Mouse (Mus musculus) fat pad, adult 2 months (tissue): Measurements from ENCODE around the gene Smim4.
A peak's percentile ranks its signal among the peaks of the same experiment; 100 is the strongest.

Source experiments
- DNase-seq: peaks from one replicate; pipeline ENCODE4 v3.0.0-alpha.2; 2011; ENCODE audit warnings: low read depth, low spot score; ENCODE audit errors: extremely low read depth

Gene Smim4

GRCm38 (mm10) chr14:31128826-31129219, at the start of gene Smim4:
Gene Smim4, minus strand, starts transcription at chr14:31128956.
- DNase-seq, result peak; percentile 74

GRCm38 (mm10) chr14:31177715-31178114, 49.0 kb upstream of the Smim4 start:
- DNase-seq, result no peak

DNA sequence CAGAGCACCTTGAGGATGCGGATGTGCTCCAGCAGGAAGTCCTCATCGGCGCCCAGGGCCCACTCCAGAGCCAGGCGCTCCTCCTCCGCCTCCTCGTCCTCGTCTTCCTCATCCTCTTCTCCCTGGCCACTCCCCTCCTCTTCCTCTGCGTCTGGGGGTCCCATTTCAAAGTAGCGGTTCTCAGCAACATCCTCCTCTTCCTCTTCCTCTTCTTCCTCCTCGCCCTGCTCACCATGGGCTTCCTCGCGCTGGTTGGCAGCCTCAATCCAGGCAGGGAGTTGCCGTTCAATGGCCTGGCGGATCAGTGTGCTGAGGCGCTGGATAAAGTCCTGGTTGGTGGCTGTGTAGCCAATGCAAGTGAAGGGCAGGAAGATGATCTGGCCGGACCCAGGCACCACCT, 48.5 kb upstream of the Smim4 start:
- no peak for DNase-seq

DNA sequence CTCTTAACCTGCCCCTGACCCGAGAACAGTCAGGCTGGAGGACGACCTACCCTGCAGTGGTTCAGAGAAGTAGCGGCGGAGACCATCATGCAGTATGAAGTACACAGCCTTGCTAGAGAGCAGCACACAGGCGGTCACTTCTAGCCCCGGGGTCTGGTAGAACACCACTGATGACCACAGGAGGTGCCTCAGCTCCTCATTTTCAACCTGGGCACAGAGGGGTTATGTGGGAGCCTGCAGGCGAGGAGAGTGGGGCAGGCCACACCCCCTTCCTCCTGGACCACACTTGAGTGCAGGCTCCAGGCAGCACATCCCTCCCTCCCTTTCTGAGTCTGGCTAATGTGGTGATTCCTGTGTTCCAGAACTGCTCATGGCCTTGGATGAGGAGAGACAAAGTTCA, 44.8 kb upstream of the Smim4 start:
- DNase-seq, result no peak

DNA sequence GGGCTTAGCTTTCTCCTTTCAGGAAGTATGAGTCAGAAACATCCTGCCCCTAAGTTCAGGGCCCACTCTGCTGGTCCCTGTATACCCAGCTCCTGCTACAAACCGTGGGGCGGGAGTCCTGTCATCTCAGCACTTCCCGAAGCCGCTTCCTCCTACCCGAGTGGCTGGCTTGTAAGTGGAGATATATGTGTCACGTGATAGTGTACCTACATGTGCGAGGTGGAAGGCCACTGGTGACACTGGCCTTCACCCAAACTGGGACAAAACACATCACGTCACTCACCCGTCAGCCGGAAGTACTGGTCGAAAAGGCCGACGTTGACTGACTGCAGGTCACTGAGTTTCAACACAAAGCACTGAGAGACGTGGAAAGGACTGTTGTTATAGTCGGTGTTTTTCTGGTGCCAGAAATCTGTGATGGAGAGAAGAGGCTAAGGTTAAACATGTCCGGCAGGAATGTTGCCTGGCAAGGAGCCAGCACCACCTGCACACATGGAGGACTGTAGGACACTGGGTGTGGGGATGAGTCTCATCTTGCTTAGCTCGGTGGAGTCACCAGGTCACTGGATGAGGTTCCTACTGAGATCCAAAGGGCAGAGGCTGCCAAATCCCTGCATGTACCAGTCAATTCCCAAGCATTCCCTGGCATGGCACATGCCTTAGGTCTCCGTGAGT, 44.2 kb upstream of the Smim4 start:
- DNase-seq, result no peak

DNA sequence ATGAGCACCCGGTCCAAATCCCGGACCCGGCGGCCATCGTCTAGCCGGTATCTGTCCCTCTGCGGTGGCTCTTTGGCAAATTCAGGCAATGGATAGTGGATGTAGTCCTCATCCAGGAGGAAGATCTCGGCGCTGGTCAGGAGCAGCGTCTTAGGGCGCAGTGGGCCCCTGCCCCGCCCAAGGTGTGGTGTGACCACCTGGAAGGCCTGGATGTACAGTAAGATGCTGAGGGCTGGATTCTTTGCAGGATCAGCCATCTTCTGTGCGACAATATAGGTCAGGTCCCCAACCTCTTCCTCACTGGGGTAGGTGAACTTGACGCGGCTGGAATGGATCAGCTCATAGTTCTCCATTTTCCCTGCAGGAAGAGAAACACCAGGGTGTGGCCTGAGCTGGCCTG, 43.1 kb upstream of the Smim4 start:
- no peak for DNase-seq

- DNase-seq, result no peak
These were observed 42.6 kb upstream of the Smim4 start for GRCm38 (mm10) chr14:31171386-31171785.

DNA sequence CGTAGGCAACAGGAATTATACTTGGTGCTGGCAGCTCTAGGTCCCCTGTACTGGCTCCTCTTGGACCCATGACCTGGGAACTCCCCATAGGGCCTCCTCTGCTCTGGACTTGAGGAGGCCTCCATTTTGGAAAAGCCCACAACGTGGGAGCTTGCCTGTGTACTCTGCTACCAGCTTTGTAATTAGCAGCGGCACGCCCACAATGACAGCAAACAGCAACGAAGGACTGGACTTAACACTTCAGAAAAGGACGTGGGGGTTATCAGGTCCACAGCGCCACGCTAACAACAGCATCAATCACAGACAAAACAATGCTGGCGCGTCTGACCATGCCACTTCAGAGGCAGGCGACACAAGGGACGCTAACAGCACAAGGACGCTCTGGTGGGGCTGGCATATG, 42.2 kb upstream of the Smim4 start:
- DNase-seq, result no peak

DNA sequence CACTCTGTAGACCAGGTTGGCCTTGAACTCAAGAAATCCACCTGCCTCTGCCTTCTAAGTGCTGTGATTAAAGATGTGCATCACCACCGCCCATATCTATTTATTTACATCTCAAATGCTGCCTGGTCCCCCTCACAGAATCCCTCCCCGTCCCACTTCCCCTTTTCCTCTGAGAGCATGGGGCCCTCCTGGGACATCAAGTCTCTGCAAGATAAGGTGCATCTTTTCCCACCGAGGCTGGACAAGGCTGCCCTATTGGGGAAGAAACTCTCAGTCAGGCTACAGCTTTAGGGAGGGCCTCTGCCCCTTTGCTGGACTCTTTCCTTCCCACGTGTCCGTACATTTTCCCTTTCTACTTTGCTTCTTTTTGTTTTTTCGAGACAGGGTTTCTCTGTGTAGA, 40.8 kb upstream of the Smim4 start:
- DNase-seq, result no peak

- DNase-seq, result no peak
These were observed 39.7 kb upstream of the Smim4 start, which contains the start of gene Stab1 for GRCm38 (mm10) chr14:31168425-31168824. Gene Stab1, minus strand, starts transcription at chr14:31168641.

GRCm38 (mm10) chr14:31166827-31167226, 38.1 kb upstream of the Smim4 start:
- DNase-seq, result no peak

GRCm38 (mm10) chr14:31165991-31166630, 37.4 kb upstream of the Smim4 start:
- no peak for DNase-seq

GRCm38 (mm10) chr14:31165458-31165857, 36.7 kb upstream of the Smim4 start:
- DNase-seq, result no peak

- DNase-seq, result no peak
These were observed 36.3 kb upstream of the Smim4 start for GRCm38 (mm10) chr14:31165010-31165409.

- no peak for DNase-seq
These were observed 35.3 kb upstream of the Smim4 start for GRCm38 (mm10) chr14:31164067-31164466.

DNA sequence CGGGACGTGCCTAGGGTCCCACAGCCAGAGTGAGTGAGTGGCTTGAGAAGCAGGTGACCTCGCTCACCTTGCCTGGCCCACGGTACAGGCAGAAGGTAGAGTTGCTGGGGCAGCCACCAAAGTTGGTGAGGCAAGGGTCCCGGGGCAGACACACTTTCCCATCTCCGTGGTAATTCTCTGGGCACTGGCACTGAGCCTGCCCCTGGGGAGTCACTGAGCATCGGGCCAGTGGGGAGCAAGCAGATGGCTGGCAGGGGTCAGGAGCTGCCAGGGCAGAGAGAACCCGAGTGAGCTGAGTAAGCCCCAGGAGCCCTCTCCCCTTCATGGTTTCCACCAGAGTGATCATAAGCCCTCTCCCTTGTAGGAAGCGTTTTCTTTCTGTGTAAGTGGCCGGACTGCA, 32.9 kb upstream of the Smim4 start:
- no peak for DNase-seq

GRCm38 (mm10) chr14:31161191-31161590, 32.4 kb upstream of the Smim4 start:
- DNase-seq, result no peak

DNA sequence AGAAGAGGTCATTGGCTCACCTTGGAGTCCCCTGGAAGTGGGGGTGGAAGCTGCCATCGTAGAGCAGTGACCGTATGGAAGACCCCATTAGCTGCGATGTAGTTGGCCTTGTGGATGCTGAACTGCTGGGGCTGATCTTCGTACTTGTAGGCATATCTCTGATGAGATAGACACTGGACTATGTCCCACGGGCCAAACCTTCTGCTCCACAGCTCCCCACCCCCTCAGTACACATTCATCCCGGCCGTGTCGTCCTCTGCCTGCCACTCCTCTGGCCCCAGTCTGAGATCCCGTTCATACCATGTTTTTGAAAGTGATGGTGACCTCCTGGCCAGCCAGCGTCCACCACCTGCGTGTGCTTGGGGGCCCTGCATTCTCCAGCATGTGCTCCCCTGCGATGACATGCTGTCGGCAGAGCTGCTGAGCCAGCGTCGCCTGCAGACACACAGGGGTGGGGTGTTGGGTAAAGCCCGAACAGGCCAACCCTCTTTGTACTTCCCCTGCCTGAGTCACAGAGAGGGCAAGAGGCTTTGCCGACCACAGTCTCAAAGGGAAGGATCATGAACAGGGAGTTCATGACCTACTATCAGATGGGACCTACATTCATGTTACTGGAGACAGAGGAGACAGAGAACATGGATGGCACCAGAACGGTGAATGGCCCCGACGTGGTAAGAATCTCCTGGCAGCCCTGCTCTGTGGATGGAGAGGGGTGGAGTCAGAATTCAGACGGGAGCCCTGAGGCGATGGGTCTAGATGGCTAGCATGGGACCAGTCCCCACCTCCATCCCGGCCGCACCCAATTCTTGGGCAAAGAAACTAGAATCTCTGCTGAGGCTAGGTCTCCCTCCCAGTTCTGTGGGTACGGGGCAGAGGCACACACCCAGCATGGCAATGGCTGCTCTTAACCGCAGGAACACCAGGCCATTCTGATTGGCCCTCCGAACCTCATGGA, 31.7 kb upstream of the Smim4 start:
- DNase-seq, result no peak

- DNase-seq, result no peak
These were observed 16.9 kb upstream of the Smim4 start for GRCm38 (mm10) chr14:31145694-31146093.

GRCm38 (mm10) chr14:31141011-31141410, 12.3 kb upstream of the Smim4 start:
- no peak for DNase-seq

- no peak for DNase-seq
These were observed 11.4 kb upstream of the Smim4 start for GRCm38 (mm10) chr14:31140141-31140540.

DNA sequence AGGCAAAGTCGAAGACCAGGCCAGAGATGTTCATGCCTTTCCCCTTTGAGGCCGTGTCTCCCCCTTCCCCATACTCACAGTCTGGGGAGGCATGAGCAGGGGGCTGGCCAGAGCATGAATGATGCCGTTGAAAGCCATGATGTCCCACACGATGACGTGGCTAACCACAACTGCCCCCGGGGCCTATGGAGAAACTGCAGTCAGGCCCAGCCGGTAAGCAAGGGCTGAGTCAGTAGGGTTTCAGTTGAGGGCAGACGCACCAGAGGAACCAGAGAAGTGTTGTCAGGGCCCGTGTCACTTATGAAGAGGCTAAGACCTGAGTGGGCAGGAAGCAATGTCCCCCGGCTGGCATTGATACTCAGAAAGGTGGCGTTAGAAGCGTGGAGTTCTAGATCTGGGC, 10.9 kb upstream of the Smim4 start:
- no peak for DNase-seq
